Mouse (Mus musculus): ENCODE measurements at regions not wholly inside any gene's neighbourhood (a gene's known extent, or its start where the extent isn't known, plus 50 kb on each side); places are given as distances from the start of the nearest gene placed in this dataset.

DNA sequence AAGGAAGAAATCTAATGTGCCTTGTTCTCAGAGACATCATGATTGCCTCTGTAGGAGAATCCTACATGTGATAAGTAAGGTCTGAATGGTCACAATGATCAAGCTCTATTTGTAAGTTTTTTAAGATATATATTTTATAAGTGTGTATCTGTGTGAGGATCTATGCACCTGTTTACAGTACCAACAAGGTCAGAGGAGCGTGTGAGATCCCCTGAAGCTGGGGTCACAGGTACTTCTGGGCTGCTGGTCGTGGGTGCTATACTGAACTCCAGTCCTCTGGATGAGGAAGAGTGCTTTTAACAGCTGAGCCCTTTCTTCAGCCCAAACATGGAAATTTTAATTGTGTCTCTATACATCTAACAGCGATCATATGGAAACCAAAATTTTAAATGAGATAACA, 181.1 kb upstream of the Topaz1 start:
- peak in 1 of 2 experiments; percentile 1 for DNase-seq (ENCODE audit: low spot score in 2 of 2)

DNA sequence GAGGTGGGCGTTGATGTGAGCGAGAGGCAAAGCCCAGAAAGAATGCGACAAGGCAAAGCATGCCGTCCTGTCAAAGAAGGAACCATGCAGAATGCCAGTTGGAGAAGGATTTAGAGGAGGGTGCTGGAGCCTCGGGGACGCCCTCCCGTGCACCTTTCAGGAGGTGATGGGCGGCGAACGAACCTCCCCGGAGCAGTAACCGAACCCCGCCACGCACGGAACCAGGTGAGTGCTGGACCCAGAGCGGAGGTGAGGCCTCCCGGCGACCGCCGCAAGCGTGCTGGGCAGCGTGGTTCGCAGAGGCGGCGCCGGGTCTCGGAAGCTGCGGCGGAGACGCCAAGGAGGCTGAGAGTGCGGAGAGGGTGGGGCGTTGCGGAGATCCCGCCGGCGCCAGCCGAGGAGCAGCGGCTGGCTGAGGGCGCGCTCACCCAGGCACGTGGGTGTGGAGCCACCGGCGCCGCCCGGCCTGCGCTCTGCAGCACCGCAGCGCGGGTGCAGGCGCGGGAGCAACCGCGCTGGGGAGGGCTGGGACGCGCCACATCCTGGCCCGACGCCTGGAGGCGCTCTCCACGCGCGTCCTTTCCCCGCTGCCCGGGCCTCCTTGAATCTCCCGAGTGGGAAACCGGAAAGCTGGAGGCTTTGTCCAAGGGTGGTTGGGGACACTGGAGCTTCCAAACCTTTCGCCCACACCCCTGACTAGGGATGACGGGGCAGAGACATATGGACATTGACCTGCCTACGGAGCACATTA, 178.3 kb upstream of the Topaz1 start:
- peak in 1 of 2 experiments; percentile 62 for DNase-seq (ENCODE audit: low spot score in 2 of 2)

DNA sequence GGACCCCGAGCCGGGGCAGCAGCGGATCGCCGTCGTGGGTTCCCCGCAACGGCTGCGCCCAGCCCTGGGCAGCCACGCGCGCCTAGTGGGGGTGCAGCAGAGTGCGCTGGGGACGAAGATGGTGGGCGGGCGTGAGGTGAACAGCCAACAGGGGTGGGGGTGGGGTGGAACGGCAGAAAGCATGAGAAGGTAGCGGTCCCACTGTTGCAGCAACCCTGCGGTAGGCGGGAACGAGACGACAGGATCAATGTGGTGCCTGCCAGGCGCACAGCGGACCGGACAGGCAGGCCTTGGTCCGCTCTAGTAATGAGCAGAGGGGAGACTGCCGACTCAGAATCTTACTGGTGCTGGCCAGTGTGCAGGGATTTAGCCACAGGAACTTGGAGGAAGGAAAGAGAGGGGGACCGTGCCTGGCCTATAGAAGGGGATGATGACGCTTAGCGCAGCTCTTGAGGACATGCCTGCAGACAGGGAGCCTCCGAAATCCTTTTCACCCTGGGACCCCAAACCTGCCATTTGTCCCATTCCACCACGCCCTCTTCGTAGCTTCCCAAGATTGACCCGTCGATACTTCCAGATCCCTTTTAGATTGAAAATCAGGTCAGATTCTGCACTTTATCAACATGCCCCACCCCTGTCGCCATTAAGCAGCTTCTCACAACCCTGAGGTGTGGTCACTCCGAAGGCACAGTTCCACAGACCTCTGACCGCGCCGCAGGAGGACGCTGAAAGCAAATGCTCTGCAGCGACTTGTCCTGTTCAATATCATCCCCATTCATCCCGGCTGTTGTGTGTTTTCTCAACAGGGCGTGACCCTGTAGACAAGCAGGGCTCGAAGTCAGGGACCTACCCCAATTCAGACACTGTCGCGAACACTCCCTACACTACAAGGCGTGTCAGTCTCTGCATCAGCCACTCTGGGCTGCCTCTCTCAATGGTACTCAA, 177.4 kb upstream of the Topaz1 start:
- no peak for DNase-seq (ENCODE audit: low spot score in 2 of 2)

DNA sequence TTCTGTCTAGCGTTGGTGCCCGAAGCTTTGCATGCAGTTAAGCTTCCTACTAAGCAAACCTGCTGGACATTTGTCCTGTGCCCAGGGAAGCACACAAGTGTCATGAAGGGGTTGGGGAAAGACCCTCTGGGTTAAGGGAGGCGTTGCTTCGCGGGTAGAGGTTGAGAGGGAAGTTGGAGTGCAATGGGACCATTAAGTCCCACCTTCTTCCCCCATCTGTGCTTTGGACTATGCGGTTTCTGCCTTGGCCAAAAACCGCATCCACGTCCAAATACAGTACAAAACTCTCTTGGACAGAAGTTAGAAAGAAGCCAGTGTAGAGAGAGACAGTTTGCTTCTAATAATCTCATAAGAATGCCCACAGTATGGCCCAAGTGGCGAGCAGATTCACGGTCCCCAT, 176.1 kb upstream of the Topaz1 start:
- DNase-seq (ENCODE audit: low spot score in 2 of 2): no peak

DNA sequence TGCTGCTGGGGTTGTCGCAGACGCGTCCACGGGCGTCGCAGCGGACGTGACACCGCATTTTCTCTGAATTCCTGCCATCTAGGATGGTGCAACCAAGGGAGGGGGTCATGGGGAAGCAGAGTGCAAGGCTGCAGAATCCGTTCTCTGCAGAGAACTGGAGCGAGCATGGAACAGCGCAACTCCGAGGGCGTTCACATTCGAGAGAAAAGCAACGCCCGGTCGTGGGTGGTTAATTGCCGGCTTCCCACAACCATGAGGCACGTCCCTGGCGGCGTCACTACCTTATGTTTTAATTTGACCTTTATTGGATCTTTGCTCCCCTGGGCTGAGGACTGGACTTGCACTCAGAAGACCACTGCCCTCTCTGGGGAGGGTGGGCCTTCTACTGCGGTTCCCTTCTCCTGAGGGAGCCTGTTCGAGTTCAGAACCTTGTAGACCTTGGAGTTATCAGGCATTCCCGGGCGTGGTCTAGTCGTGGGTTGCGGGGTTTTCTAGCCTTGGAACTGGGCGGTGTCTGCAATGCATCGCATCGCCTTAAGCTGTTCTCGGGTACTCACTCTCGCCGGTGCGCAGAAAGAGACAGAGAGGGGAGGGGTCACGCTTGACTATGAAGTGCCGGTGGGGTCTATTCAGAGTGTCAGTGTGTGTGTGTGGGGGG, 175.6 kb upstream of the Topaz1 start:
- DNase-seq (ENCODE audit: low spot score in 2 of 2): peak in 1 of 2 experiments; percentile 50

DNA sequence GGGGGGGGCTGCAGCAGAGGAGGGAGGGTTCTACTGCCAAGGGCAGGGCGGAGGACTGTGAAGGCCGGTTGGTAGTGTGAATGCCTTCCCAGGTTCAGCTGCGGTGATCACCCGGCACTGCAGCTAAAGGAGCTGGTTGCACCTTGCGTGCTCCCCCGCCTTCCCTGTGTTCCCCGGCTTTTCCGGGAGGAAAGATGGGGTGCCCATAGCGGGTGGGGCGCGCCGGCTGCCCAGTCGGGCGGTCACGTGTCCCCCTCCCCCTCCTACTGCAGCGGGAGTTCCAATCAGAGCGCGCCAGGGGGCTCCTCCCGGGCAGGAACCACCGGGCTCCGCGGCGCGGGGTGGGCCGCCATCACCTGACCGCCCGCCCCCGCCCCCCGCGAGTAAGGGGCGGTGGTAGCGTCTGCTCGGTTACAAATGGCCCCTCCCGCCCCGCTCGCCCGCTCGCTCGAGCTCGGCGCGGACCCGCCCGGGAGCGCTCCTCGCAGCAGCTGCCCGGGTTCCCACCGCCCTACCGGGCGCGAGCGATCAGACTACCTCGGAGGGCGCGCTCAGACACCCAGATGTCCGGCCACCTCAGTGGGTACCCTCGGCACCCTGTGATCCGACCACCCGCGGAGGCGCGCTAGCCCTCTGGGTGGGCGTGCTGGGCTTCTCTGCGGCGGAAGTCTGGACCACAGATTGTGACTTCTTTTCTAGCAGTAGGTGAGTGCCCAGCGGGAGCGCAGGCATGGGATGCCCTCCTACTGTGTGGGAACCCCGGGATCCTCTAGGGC, 174.9 kb upstream of the Topaz1 start:
- peak; percentile 93 to 94 for DNase-seq (ENCODE audit: low spot score in 2 of 2)

DNA sequence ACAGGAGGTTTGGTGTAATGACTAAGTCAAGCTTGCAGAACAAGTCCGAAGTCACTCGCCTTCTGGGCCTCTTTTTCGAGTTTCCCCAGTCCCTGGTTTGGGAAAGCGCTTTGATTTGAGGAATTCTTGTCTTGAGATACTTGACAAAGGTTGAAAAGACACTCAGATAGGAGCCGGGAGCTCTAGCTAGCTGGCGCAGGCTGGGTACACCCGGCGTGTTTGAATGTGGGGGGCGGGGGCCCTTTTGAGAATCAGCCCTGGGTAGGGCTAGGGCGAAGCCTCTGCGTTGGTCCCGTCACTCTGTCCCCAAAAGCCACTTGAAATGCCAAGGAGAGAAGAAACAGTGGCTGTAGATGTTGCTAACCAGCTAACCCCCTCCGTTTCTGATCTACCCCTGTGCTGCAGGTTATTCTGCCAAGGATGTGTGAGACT, 174.3 kb upstream of the Topaz1 start:
- DNase-seq (ENCODE audit: low spot score in 2 of 2): no peak

DNA sequence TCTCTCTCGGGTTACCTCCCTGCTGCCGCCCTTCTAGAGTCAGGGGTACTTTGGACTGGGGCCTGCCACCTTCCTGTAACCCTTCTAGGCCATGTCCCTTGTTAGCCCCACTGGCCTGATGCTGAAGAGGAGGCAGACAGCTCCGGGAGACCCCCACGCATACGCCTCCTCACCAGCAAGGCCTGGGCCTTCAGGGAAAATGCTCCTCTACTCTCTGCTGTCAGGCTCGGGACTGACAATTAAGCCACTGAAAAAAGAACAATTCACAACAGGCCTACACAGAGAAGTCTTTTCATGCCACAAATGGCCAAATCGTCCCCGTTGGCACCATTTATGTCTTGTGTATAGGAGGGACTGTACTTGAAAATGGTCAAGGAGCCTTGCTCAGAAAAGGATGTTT, 161.9 kb upstream of the Topaz1 start:
- no peak for DNase-seq (ENCODE audit: low spot score in 2 of 2)

DNA sequence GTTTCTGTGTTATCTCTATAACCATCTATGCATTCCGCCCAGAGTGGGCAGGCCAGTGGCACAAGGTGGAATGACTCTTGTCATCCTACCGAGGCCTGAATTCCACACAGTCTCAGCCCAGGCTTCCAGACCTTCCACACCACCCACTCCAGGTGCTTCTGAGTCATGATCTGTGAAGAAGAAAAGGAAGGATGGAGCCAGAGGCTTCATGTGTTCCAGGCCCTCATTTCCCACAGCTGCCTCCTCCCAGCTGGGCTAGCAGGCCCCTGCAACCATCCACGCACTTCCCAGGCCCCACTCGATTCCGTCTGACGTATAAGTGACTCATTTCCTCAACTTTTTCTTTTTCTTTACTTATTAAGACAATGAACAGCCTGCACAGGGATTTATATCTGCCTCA, 160.7 kb upstream of the Topaz1 start:
- no peak for DNase-seq (ENCODE audit: low spot score in 2 of 2)

DNA sequence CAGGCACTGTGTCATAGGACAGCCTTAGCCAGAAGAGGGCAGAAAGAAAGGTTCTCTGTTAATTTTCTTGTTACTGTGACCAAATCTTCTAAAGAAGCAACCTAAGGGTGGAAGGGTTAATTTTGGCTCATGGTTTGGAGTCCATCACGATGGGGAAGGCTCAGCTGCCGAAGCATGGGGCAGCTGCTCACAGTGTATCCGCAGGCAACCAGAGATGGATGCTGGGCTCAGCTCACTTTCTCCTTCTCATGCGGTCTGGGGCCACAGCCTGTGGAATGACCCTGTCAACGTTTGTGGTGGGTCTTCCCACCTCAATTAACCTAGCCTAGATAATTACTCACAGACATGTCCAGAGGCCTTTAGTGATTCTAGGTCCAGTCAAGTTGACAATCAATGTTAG, 160.2 kb upstream of the Topaz1 start:
- no peak for DNase-seq (ENCODE audit: low spot score in 2 of 2)

DNA sequence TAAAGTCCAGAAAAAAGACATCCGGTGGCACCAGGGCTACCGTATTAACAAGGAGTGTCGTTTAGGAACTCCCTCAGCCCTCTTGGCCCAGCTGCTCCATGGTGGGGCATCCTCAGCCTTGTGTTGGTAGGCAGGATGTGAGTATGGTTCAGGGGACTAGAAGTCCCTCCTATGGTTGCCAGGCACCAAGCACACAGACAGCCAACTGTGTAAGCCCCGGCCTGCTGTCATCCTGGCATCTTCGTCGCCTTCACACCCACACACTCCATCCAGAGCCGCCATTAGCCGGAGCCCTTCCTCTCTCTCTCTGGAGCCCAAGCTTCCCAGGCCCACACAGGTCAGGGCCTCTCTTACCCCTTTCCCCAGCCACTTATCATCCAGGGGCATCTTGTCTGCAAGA, 158.9 kb upstream of the Topaz1 start:
- DNase-seq (ENCODE audit: low spot score in 2 of 2): peak; percentile 47 to 51

DNA sequence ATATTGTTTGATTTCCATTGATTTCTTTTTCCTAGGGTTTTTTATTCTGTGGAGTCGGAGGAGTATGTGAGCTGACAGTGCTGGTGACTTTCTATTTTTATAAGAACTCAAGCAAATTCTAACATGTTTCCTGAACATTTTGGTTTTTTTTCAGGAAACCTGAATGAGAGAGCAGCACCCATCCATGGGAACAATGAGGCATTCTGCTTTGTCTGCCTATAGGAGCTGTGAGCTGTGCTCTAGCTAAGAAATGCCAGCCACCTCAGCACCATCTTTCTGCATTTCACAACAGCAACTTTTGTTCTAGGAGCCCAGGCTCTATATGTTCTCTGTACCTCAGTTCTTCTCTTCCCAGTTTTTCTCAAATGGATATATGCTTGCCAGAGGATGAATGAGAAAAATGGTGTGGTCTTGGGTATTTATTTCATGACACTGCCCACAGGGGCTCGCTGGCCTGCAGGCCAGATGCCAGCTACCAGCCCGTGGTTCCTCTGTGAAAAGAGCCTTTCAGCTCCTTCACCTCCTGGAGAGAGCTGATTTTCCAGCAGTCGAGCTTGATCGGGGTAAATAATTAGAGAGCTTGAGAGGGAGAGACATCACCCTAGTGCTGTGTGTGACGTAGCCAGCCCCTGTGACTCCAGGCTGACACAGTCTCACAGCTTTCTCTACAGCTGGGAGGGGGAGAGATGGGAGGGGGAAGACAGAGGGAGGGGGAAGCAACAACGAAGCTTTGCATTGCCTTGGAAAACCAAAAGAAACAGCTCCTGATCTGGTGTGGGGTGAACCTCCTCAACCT, 154.1 kb upstream of the Topaz1 start:
- no peak for DNase-seq (ENCODE audit: low spot score in 2 of 2)

DNA sequence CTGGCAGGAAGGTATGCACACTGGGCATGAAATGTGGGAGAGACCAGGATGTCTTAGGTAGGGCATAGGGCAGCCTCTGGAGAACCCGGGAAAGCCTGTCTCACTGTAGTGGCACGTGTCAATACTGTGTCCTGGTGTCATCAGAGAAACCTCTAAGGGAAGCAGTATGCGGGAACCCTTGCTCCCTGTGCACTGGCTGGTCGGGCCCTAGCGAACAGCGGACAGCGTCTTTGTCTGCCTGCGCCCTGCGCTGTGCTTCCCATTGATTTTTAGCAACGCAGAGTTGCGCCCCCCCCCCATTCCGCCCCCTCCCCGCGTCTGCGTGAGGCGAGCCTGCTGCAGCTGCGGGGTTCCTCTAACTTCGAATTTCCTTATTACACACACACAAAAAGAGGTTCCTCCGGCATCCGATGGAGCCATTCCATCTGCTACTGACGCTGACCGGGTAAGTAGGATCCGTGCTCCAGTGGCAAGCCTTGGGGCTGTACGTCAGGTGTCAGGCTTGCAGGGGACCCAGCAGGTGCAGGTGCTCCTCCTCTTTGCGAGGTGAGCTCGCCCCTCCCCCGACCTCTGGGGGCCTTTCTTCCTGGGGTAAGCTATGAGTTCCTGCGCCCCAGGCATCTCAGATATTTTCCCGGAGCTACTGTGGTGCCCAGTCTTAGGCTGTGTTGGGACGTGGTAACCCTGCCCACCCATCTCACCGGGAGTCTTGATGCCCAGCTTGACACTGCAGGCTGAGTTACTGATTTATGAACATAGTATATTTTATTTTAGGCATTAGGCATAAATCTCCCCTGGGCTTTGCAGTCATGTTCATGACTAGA, 151.8 kb upstream of the Topaz1 start:
- no peak for DNase-seq (ENCODE audit: low spot score in 2 of 2)

DNA sequence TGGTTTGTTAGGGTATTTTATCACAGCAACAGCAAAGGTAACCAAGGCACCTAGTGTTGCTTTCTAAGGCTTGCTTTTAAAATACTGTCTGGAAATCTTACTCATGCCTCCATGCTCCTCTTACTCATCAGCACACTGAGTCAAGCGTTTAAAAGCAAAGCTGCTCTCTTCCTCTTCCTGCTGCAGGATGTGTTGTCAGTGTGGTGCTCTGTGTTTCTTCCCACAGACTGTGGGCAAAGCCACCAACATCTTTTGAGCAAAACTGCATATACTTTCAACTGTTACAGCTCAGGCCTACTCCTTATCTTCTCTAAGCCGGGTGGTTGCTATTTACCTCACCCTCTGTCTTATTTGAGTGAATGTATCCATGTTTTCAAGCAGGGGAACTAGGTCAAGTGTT, 144.0 kb upstream of the Topaz1 start:
- no peak for DNase-seq (ENCODE audit: low spot score in 2 of 2)

DNA sequence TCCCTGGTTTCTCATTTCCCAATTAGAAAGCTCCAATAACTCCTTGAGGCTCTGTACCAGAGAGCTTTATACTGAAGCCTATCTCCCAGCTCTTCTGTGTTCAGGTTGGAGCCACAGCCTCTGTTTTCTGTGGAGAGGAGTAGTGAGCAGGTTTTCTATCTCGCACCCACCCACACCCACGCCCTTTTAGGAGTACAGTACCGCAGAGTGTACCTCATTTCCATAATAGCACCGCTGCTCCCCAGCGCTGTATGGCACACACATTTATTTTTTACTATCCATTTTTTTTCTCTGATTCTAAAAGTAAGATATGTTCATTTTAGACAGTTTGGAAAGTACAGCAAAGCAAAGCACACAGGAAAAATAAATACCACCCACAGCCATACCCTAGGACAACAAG, 137.5 kb upstream of the Topaz1 start:
- DNase-seq (ENCODE audit: low spot score in 2 of 2): no peak

DNA sequence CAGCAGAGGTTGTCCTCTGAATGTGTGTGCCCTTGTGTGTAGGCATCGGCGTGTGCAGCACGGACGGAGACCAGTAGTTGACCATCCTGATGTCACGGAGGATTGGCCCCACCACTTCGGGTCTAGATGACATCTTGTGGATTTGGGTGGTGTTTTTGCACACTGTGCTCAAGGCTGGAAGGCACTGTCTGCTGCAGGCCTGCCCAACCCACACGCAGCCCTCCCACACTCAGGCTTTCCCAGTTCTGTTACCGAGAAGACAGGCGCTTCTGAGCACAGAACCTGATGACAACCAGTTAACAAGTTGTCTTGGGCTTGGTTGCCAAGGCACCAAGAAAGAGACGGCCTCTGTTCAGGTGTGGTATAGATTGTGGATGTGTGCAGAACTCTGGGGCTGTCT, 136.2 kb upstream of the Topaz1 start:
- peak; percentile 60 to 65 for DNase-seq (ENCODE audit: low spot score in 2 of 2)

DNA sequence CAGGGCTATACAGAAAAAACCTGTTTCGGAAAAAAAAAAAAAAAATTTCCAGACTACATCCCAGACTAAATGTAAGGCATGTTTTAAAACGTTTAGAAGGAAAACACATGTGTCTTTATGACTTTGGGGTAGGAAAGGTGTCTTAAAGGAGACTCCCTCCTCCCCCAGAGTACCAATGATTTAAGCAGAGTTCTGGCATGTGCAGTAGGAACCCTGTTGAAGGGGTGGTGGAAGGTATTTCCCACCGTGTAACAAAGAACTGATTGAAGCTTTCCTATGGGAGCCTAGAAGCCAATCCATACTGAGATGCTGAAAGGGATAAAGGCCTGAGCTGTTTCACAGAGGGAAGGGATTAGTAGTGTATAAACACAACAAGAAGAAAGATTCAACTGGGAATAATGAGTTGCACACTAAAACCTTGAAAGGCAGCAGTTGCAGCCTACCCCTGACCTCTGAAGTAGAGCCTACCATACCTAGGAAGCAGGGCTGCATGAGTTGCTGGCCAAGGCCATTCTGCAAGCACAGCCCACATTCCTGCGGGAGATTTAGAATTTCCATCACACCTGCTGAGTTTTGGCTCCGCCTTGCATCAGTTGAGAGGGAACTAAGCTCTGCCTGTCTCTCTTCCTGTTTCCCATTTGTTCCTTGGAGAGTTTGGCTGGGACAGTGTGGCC, 132.4 kb upstream of the Topaz1 start:
- no peak for DNase-seq (ENCODE audit: low spot score in 2 of 2)

DNA sequence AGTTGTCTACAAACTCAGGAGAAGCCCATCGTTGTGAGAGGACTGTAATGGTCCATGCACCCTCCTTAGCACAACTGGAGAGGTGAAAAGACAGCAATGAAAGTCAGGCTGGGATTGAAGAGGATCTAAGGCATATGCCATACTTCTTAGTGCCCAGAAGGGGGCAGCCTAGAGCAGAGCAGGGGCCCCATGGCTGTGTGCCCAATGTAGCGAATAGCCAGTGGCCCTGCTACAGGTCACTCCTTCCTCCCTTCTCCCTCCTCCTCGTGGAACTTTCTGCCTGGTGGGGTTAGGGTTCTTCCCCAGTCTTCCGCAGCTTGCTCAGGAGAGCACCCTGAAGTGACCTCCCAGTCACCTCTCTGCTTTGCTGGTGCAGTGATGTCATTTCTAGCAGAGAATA, 131.8 kb upstream of the Topaz1 start:
- DNase-seq (ENCODE audit: low spot score in 2 of 2): no peak

DNA sequence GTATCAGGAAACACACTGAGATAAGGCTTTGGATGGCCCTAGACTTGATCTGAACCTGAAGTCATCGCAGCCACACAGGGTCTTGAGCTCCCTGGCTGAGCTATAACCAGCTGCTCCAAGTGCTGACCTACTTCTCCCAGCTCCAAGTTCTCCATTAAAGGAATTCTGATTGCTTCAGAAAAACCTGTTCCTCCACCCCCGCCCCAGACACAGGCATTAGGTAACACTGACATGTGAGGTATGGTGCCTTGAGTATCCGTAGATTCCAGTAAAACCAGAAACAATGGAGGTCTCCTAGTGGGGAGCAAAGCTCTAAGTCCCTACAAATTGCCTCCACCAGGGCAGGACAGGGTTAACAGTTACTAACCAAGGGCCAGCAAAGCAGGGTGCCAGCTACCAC, 129.4 kb upstream of the Topaz1 start:
- DNase-seq (ENCODE audit: low spot score in 2 of 2): no peak

Data from layer of hippocampus, adult 8-10 months (tissue).